Mouse (Mus musculus) MEL (cell line): ENCODE results near the gene Rpusd4. TPM values are rescaled to one million over a fixed set of nuclear protein-coding genes. Genes with fewer than 3 reads are reported as not detected.

ENCODE experiments used
- DNase-seq: peaks from one replicate; pipeline ENCODE4 v3.0.0; 2011; ENCODE audit warnings: low read depth, low spot score
- H3K27ac ChIP-seq: 2 replicates; pipeline ENCODE4 v1.5.1; 2012; ENCODE audit warnings: low read depth, mild to moderate bottlenecking, control low read depth, low read length, moderate library complexity; ENCODE audit not compliant: control insufficient read depth
- H3K27me3 ChIP-seq, 2 experiments: fragments of 150-350 bp in 1 of 2; sonication (generic) in 1 of 2; 2 replicates each; pipeline ENCODE4 v1.6.1; 2012; ENCODE audit warnings: low read length in 2 of 2, mild to moderate bottlenecking in 2 of 2, improper control_type of control experiment in 1 of 2, moderate library complexity in 1 of 2; ENCODE audit not compliant: insufficient read depth in 2 of 2, control insufficient read depth in 1 of 2
- H3K36me3 ChIP-seq, 2 experiments: 2 replicates each; pipeline ENCODE4 v1.6.1; 2012 to 2014; ENCODE audit warnings: low read length in 2 of 2, improper control_type of control experiment in 1 of 2, inconsistent platforms in 1 of 2, mild to moderate bottlenecking in 1 of 2; ENCODE audit not compliant: insufficient read depth in 2 of 2, control insufficient read depth in 1 of 2
- H3K4me1 ChIP-seq, 2 experiments: fragments of 150-350 bp in 1 of 2; sonication (generic) in 1 of 2; 2 replicates each; pipeline ENCODE4 v1.6.1; 2012; ENCODE audit warnings: low read length in 2 of 2, improper control_type of control experiment in 1 of 2, mild to moderate bottlenecking in 1 of 2; ENCODE audit not compliant: insufficient read depth in 2 of 2, control insufficient read depth in 1 of 2
- H3K4me3 ChIP-seq, 2 experiments: fragments of 150-350 bp in 1 of 2; sonication (generic) in 1 of 2; 2 replicates each; pipeline ENCODE4 v1.5.1; 2012; ENCODE audit warnings: low read depth in 2 of 2, low read length in 2 of 2, mild to moderate bottlenecking in 2 of 2, moderate library complexity in 2 of 2, control low read depth in 1 of 2, improper control_type of control experiment in 1 of 2; ENCODE audit not compliant: control insufficient read depth in 1 of 2, insufficient read depth in 1 of 2
- H3K79me2 ChIP-seq: 2 replicates; pipeline ENCODE4 v1.6.1; 2012; ENCODE audit warnings: mild to moderate bottlenecking, low read length, moderate library complexity; ENCODE audit not compliant: control insufficient read depth, poor library complexity, insufficient read depth
- H3K9ac ChIP-seq: 2 replicates; pipeline ENCODE4 v1.6.1; 2012; ENCODE audit warnings: low read depth, mild to moderate bottlenecking, control low read depth, low read length, moderate library complexity; ENCODE audit not compliant: control insufficient read depth, poor library complexity, severe bottlenecking
- H3K9me3 ChIP-seq: fragments of 150-350 bp; sonication (generic); replicated peaks from 2 replicates; pipeline ENCODE4 v1.6.1; 2012; ENCODE audit warnings: mild to moderate bottlenecking, low read length, improper control_type of control experiment, moderate library complexity; ENCODE audit not compliant: insufficient read depth
- CHD1 ChIP-seq: IDR thresholded peaks from 2 replicates; pipeline ENCODE4 v1.6.1; 2012; ENCODE audit warnings: low read depth, mild to moderate bottlenecking, inconsistent platforms, low read length, improper control_type of control experiment
- CHD2 ChIP-seq: IDR thresholded peaks from 2 replicates; pipeline ENCODE4 v1.6.1; 2011; ENCODE audit warnings: low read length, improper control_type of control experiment
- CTCF ChIP-seq, 3 experiments: IDR thresholded peaks in 2 of 3; conservative IDR thresholded peaks in 1 of 3; 2 replicates each; pipeline ENCODE4 v1.5.1; 2011 to 2012; ENCODE audit warnings: low read length in 3 of 3, low read depth in 2 of 3, mild to moderate bottlenecking in 2 of 3, improper control_type of control experiment in 1 of 3, inconsistent platforms in 1 of 3, mixed read lengths in 1 of 3, moderate library complexity in 1 of 3; ENCODE audit not compliant: control insufficient read depth in 1 of 3, insufficient read depth in 1 of 3, poor library complexity in 1 of 3, severe bottlenecking in 1 of 3
- ELF1 ChIP-seq: IDR thresholded peaks from 2 replicates; pipeline ENCODE4 v1.6.1; 2014; ENCODE audit warnings: low read depth, mild to moderate bottlenecking, inconsistent platforms, low read length, improper control_type of control experiment, moderate library complexity
- GATA1 ChIP-seq: IDR thresholded peaks from 2 replicates; pipeline ENCODE4 v1.6.1; 2011; ENCODE audit warnings: low read depth, low read length, improper control_type of control experiment
- MAFK ChIP-seq: IDR thresholded peaks from 2 replicates; pipeline ENCODE4 v1.6.1; 2011; ENCODE audit warnings: low read depth, mild to moderate bottlenecking, low read length, improper control_type of control experiment, borderline replicate concordance
- MXI1 ChIP-seq: IDR thresholded peaks from 2 replicates; pipeline ENCODE4 v1.6.1; 2011; ENCODE audit warnings: mild to moderate bottlenecking, low read depth, low read length, improper control_type of control experiment
- MYC ChIP-seq: IDR thresholded peaks from 2 replicates; pipeline ENCODE4 v1.6.1; 2011; ENCODE audit warnings: low read depth, mild to moderate bottlenecking, low read length, improper control_type of control experiment, moderate library complexity
- NRF1 ChIP-seq: IDR thresholded peaks from 2 replicates; pipeline ENCODE4 v1.6.1; 2014; ENCODE audit warnings: low read depth, mild to moderate bottlenecking, inconsistent platforms, low read length, improper control_type of control experiment, moderate library complexity; ENCODE audit not compliant: poor library complexity, insufficient read depth, severe bottlenecking
- POLR2AphosphoS5 ChIP-seq: IDR thresholded peaks from 2 replicates; pipeline ENCODE4 v1.6.1; 2012; ENCODE audit warnings: low read depth, borderline replicate concordance, mild to moderate bottlenecking, inconsistent platforms, low read length, moderate library complexity, mixed read lengths
- RAD21 ChIP-seq: IDR thresholded peaks from 2 replicates; pipeline ENCODE4 v1.6.1; 2011; ENCODE audit warnings: mild to moderate bottlenecking, low read depth, low read length, improper control_type of control experiment
- SMC3 ChIP-seq: IDR thresholded peaks from 2 replicates; pipeline ENCODE4 v1.6.1; 2011; ENCODE audit warnings: low read depth, low read length, improper control_type of control experiment
- USF1 ChIP-seq: IDR thresholded peaks from 2 replicates; pipeline ENCODE4 v1.6.1; 2014; ENCODE audit warnings: low read depth, mild to moderate bottlenecking, inconsistent platforms, low read length, improper control_type of control experiment, moderate library complexity
- USF2 ChIP-seq, 2 experiments: IDR thresholded peaks; 2 replicates each; pipeline ENCODE4 v1.6.1; 2011 to 2012; ENCODE audit warnings: improper control_type of control experiment in 2 of 2, low read length in 2 of 2, borderline replicate concordance in 1 of 2, inconsistent platforms in 1 of 2, low read depth in 1 of 2, mild to moderate bottlenecking in 1 of 2; ENCODE audit not compliant: insufficient read depth in 1 of 2
- ZC3H11A ChIP-seq: IDR thresholded peaks from 2 replicates; pipeline ENCODE4 v1.6.1; 2012; ENCODE audit warnings: low read depth, mild to moderate bottlenecking, inconsistent platforms, low read length, improper control_type of control experiment
- ZNF384 ChIP-seq: IDR thresholded peaks from 2 replicates; pipeline ENCODE4 v1.6.1; 2012; ENCODE audit warnings: low read depth, mild to moderate bottlenecking, inconsistent platforms, low read length, improper control_type of control experiment
- polyA plus RNA-seq, 2 experiments: library from polyadenylated mRNA; stranded (reverse) in 1 of 2; unstranded in 1 of 2; fragments of >175 nt in 1 of 2; fragments of >200 nt in 1 of 2; gene quantifications; 2 replicates each; pipeline versions ENCODE4 v1.2.1 to v1.2.4; 2012; ENCODE audit warnings: low replicate concordance in 2 of 2, low read depth in 1 of 2; ENCODE audit not compliant: insufficient read length in 2 of 2, insufficient read depth in 1 of 2, missing spikeins in 1 of 2
- total RNA-seq: library from RNA; depleted of rRNA; stranded (reverse); fragments of 300-350 nt; gene quantifications from 2 replicates; pipeline ENCODE4 v1.2.3, GENCODE M21; 2012

Gene Rpusd4
- total and polyA plus RNA-seq, 3 experiments: 36.3 to 40.9 TPM; not detected in 1

DNA sequence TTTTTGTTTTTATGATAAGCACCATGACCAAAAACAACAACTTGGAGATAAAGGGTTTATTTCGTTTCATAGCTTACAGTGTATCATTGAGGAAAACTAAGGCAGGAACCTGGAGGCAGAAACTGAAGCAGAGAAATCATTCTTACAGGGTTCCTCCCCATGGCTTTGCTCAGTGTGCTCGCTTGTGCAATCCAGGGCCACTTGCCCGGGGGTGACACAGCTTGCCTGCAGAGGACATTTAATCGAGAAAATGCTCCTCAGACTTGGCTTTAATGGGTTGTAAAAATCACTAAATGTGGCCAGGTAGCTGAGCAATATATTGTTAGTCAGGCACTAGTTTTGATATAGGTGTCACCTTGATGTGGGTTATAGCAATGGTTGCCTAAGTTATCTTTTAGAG is 10.8 kb downstream of the Rpusd4 start:
- Histone ChIP-seq H3K9me3 (no peaks in the 10 kb centered on the region), H3K79me2 (no peaks in the 10 kb centered on the region), H3K36me3 (peaks cover 0 to 4% of the 10 kb centered on the region in 2 experiments; a peak in 2 of 4 replicates), H3K4me1 (no peaks in the 10 kb centered on the region), H3K9ac (no peak overlapping the region), H3K27me3 (no peaks in the 10 kb centered on the region), H3K4me3 (no peak overlapping the region), H3K27ac (no peak overlapping the region)
- no peak for TF ChIP-seq CHD2
- no peak for TF ChIP-seq USF2 (IDR thresholded peaks at IDR 0.05; ENCODE audit: borderline replicate concordance in 1 of 2, insufficient read depth in 1 of 2, low read depth in 1 of 2, low read length in 2 of 2)
- no peak for TF ChIP-seq CTCF (IDR thresholded peaks at IDR 0.05 in 2 of 3, conservative IDR thresholded peaks at IDR 0.05 in 1 of 3; ENCODE audit: control insufficient read depth in 1 of 3, insufficient read depth in 1 of 3, low read depth in 2 of 3, low read length in 3 of 3, poor library complexity in 1 of 3, severe bottlenecking in 1 of 3)
- TF ChIP-seq ZNF384: no peak
- no peak for TF ChIP-seq MXI1
- TF ChIP-seq USF1: no peak
- no peak for DNase-seq

DNA sequence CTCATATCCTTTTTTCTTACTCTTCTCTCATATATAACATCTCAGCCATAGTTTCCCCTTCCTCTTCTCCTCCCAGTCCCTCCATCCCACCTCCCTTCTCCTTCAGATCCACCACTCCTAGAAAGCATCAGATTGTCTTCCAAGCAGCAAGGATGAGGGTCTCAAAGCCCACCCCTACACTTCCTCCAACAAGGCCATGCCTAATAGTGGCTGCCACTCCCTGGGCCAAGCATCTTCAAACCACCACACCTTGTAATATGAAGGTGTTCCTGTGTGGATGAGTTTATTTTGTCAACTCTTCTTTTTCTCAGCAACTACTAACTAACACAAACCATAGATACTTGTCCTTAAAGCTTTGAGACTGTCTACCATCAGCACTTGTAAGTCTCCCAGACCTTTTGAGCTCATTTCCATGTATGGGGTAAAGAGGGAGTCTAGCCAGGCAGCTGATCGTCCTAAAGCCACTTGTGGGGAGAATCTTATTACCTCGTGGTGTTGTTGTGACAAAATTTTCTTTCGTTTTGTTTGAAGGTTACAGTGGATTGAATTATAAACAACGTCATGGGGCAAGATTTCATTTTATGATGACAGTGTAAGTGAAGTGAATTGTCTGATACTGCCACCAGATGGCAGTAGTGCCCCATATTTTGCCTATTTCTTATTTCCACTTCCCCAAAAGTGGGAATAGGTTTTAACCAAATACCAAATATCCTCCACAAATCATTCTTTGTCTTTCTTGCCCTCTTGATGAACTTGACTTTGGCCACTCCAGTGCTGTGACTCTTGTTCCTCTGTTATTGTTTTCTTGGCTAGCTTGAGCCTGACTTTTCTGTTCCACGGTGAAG is 14.6 kb downstream of the Rpusd4 start:
- TF ChIP-seq ELF1 (no peak), CTCF (IDR thresholded peaks at IDR 0.05 in 2 of 3, conservative IDR thresholded peaks at IDR 0.05 in 1 of 3; ENCODE audit: control insufficient read depth in 1 of 3, insufficient read depth in 1 of 3, low read depth in 2 of 3, low read length in 3 of 3, poor library complexity in 1 of 3, severe bottlenecking in 1 of 3) (peak; percentile 7 to 90 (median 69); a peak in 4 of 6 replicates), RAD21 (peak; percentile 94), SMC3 (peak; percentile 87), ZC3H11A (peak; percentile 88)
- TF ChIP-seq, all 39 proteins: peak for 4
- Histone ChIP-seq H3K9ac (no peak overlapping the region), H3K9me3 (no peaks in the 10 kb centered on the region), H3K4me3 (no peak overlapping the region), H3K4me1 (no peaks in the 10 kb centered on the region), H3K36me3 (no peaks in the 10 kb centered on the region), H3K27me3 (no peaks in the 10 kb centered on the region), H3K27ac (no peak overlapping the region), H3K79me2 (no peaks in the 10 kb centered on the region)
- DNase-seq: peak; percentile 77

DNA sequence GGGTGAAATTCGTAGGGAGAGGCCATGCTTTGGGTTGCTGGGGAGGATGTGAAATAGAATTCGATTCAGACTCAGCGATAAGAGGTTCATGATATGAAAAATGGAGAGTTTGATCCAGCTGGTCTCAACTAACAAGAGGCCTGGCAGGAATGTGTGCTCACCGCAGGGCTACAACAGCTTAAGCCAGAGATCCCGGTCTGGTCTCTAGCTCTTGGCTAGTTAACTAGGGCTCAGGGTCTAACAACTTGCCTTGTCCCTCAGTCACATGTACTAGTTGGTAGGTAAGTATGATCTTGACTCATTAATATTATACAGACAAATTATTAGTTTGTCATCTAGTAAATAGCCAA is 15.2 kb downstream of the Rpusd4 start:
- no peaks in the 10 kb centered on the region for H3K9me3 ChIP-seq
- no peak overlapping the region for H3K9ac ChIP-seq
- no peaks in the 10 kb centered on the region for H3K4me1 ChIP-seq
- no peak overlapping the region for H3K27ac ChIP-seq
- no peak overlapping the region for H3K4me3 ChIP-seq
- H3K79me2 ChIP-seq: no peaks in the 10 kb centered on the region
- no peak for DNase-seq
- H3K27me3 ChIP-seq: no peaks in the 10 kb centered on the region
- H3K36me3 ChIP-seq: no peaks in the 10 kb centered on the region
- no peak for TF ChIP-seq USF2 (IDR thresholded peaks at IDR 0.05; ENCODE audit: borderline replicate concordance in 1 of 2, insufficient read depth in 1 of 2, low read depth in 1 of 2, low read length in 2 of 2)
- TF ChIP-seq MAFK: no peak
- no peak for TF ChIP-seq CHD1
- no peak for TF ChIP-seq RAD21
- TF ChIP-seq GATA1: no peak
- TF ChIP-seq ELF1: no peak
- no peak for TF ChIP-seq CHD2
- no peak for TF ChIP-seq MYC
- no peak for TF ChIP-seq CTCF (IDR thresholded peaks at IDR 0.05 in 2 of 3, conservative IDR thresholded peaks at IDR 0.05 in 1 of 3; ENCODE audit: control insufficient read depth in 1 of 3, insufficient read depth in 1 of 3, low read depth in 2 of 3, low read length in 3 of 3, poor library complexity in 1 of 3, severe bottlenecking in 1 of 3)
- TF ChIP-seq ZNF384: no peak
- no peak for TF ChIP-seq POLR2AphosphoS5
- TF ChIP-seq NRF1: no peak
